Mouse (Mus musculus) embryo, embryonic 10 days (tissue): Measurements from ENCODE around the gene Olfr288.

Experiments
- DNase-seq: peaks from one replicate; pipeline ENCODE4 v3.0.0-alpha.2; 2015; ENCODE audit warnings: low spot score

The Olfr288 gene

DNA sequence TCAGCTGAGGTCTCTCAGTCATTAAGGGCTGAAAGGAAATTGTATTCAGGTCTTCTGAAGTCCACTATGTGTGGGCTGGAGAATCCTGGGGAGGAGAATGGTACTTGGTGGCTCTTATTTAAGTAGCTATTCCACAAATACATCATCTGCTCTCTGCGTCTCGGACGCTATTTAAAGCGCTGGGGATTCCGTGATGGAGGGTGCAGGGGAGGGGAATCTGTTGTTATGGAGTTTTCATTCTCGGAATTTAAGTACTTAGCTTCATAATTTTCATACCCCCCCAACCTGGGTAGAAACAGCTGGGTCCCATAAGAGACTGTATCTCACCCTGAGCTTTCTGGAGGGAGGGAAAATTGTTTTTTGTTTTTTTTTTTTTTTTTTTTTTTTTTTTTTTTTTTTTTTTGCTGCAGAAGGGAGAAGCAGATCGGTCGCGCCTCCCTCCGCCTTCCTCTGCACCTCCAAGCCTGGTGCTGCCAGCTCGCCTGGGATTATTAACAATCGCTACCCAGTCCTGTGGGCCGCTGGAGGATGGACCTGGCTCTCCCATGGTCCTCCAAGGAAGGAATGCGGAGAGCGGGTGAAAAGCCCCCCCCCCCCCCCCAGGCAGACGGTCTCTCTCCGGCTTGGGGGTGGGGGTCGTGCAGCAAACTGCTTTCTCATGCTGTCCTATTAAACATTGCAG is 28.2 kb downstream of the Olfr288 start, which contains the start of gene Ccdc184:
Gene Ccdc184, plus strand, starts transcription at position 196 of the 682 bp plus-strand sequence.
- peak; percentile 45 for DNase-seq

DNA sequence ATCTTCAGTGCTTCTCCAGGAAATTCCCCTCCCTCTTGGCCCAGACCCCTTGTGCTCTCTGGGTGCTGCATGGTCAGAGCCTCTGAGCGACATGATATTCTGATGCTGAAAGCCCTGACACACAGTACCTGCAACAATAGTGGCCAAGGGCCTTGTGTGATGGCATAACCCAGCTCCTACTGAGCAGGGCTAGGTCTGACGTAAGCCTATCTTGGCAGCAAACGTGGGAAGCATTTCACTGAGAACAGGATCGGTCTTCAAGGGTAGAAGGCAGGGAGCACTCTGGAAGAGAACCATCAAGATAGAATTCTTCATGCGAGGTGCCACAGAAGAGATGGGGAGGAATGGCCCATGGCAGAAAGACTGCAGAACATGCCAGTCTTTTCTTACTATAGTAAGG is 29.8 kb downstream of the Olfr288 start, which contains the start of gene Asb8:
Gene Asb8, minus strand, starts transcription at position 101 of the 400 bp plus-strand sequence.
- DNase-seq: no peak

DNA sequence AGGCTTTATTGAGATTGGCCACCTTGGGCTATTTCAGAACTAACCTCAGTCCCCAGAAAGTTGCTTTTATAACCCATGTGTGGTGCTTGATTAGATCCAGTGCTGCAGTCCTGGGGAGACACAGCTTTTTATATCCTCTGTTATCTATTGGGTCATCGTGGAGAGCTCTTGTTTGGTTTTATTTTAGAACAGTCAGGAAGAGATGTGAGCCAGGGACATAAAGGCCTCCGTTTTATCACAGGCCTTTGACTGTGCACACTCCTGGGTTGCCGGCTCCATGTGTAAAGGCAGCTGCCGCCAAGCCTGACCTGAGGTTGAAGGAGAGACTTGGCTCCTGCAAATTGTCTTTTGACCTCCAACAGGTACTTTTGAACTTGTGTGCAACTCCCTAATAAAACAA is 32.8 kb downstream of the Olfr288 start:
- DNase-seq: no peak

DNA sequence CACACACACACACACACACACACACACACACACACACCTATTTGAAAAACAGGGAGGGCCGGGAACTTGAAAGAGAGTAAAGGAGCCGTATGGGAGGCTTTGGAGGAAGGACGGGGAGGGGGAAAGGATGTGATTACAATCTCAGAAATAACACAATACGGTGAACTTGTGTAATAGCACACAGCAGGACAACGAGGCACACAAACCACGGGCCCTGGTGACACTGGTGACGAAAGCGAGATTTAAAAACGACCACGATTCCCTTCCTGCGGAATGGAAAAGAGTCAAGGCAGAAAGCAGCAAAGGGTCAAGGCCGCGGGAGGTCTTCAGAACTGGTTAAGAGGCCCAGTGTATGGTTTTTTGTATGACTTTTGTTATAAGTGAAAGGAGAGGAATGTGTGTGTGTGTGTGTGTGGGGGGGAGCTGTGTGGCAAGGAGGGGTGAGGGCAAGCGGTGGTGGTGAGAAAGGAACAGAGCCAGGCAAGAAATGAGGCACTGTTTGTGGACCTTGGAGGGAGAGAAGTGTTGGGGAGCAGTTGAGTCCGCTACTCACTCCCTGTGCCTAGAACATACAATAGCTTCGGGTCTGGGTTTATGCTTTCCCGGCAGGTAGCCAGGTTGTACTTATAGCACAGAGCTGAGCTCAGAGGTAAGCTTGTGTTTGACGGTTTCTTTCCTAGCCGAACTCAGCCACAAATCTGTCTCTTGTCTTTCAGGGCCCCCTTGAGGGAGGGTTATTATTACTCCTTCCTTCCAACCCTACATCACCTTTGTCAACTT is 34.1 kb downstream of the Olfr288 start:
- no peak for DNase-seq

DNA sequence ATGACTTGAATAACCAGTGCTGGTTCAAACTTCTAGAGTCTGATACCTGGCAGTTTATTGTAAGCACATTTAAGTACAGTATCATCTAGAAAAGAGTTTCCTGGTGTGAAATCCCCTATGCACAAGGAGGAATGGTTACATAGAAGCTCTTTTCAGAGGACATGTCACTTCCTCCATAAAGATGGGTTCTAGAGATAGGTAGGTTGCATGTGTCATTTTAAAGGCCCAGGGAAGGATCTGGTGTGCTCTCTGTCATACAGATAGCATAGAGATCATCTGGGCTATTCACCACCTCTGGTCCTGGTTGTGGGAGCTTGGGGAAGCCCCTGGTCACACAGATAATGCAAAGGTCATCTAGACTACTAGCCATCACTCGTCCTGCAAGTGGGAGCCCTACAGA is 38.1 kb downstream of the Olfr288 start:
- DNase-seq: no peak

DNA sequence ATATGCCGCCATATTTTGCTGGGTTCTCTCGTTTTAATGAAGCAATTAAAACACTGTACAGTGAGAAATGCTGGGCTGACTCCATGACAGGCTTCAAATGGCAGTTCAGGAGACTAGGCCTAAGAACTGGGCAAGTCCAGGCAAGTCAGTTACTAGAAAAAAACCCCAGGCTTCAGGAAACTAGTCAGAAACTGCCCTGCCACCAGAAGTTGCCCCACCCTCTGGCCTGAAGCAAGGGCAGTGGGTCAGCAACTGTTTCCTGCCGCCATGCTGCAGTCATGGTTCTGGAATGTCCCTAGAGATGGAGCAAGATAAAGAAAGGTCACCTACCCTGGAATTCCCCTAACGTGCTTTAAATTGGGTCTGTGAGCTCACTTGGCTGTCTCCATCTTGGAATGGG is 39.4 kb downstream of the Olfr288 start:
- peak; percentile 14 for DNase-seq

DNA sequence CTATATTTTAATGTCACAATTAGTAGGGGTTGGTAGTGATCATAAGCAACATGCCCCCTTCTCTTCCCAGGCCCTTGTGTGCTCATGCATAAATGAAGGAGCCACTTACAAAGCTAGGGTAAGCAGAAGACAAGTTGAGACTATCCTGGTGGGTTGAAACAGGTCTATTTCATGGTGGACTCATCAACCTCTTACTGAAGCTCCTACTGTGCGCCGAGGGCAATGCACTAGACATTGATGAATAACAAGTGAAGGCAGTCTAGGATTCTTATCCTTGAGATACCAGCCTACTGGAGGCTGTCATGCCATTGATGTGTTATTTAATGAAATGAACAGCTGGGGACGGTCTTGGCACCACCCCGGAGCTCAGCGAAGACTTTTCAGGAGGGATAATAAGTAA is 40.1 kb downstream of the Olfr288 start:
- DNase-seq: no peak

DNA sequence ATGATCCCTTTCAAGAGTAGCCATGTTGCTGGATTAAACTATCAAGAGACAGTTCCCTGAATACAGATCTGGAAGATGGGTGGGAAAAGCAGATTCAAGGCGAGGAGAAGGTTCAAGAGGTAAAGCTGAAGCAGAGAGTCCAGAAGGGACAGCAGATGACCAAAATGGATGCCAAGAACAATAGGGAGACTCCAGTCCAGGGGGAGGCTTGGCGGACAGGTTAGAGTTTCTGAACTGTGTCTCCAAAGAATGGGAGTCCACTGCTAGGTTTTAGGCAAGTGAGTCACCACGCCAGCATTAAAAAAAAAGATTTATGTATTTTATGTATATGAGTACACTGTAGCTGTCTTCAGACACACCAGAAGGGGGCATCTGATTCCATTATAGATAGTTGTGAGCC is 40.7 kb downstream of the Olfr288 start:
- no peak for DNase-seq

DNA sequence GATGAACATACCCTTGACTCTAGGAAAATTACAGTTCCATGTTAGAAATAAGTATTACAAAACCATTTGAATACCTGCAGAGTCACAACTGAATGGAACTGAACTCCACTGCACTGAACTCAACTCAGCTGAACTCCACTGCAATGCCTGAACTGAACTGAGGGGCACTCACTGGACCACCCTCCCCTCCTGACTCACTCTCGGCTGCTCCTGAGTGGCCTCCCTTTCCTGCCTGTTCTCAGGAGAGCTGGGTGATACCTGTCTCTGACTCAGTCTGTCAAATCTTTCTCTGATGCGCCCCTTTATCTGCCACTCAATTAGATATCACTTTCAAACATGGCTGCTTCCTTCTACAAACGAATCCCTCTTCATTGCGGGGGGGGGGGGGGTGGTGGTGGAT is 41.2 kb downstream of the Olfr288 start:
- no peak for DNase-seq

DNA sequence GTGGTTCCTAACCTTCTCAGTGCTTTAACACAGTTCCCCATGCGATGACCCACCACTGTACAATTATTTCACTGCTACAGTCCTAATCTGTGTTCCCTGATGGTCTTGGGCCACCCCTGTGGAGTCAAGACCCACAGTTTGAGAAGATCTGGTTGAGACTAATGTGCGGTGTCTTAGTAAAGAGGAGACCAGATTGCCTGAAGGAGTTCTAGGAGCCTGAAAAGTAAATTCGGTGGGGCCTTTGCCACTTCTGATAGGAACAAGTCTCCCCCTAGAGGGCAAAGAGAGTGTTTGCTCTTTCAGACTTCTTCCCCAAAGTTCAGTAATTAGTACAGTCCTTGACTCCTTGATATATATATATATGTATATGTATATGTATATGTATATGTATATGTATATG is 41.7 kb downstream of the Olfr288 start:
- DNase-seq: peak; percentile 83

DNA sequence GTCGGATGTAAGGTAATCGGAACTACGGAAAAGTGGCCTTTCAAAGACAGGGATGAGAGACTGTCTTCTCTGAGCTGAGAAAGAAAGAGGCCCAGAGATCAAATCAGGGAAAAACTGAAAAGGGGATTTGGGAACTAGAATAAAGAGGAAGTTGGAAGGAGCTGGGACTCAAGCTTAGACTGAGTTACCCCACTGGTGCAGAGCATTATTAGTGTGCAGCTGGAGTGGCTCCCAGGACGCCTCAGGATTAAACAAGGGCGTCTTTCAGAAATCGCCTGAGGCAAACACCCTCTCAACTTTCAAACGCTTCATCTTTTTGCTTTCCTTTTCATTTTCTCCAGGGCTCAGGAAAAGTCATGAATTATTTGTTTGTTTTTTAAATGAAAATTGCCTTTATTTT is 42.4 kb downstream of the Olfr288 start:
- DNase-seq: no peak

DNA sequence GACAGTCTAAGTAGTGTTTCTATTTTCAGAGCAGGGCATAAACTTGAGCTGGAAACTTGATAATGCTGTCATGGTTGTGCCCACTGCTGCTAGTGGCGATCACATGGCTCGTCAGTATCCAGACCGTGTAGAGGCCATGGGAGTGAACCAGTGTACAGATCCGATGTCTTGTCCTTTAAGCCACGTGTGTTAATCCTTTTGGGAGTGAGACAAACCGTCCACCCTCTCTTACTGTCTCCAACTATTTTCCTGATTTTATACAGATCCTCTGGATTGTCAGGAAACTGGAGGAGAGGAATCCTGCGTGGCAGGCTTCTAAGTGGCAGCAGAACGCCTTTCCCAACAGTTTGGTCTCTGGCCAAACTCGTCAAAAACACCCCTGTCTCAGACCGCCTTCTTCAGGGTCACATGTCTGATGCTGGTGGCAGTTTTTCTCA is 46.2 kb downstream of the Olfr288 start:
- DNase-seq: no peak

DNA sequence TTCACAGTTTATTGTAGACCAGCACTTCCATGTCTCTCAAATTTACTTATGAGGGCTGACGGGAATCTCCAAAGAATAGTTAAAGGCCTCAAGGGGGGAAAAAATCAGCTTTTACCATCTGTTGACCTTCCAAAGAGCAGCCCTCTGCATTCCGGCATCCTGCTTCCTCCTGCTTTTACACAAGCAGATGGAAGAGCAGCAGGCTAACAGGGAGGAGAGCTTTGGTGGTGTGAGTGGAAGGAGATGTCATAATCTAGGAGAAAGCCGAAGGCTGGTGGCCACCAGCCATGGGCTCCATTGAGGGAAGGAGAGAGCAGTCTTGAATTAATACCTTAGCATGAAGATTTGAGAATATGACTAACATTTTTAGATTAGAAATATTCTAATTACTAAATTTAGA is 47.0 kb downstream of the Olfr288 start:
- DNase-seq: no peak

DNA sequence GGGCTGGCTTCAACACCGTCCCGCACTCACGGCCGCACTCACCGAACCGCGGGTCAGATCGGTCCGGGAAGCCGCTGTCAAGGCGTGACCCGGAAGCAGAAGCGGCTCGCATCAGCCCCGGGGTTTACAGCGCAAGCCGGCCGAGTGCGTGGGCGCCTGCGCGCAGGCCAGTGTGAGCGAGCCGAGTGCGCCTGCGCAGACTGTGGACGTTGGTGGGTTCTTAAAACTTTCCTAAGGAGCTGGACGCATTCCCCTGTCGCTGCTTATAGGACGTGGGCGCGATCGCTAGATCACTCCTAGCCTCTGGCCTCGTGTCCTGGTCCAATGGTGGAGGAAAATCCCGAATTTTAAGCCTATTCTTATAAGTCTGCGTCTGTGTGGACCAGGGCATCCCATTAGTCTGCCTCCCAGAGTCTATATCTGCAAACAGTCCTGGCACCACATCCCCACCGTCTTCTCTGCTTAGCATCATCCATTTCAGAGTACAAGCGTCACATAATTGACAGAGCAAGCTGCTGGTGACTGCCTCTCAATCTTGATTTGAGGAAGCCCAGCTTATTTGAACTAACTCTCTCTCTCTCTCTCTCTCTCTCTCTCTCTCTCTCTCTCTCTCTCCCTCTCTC is 49.7 kb downstream of the Olfr288 start:
- peak; percentile 98 for DNase-seq

DNA sequence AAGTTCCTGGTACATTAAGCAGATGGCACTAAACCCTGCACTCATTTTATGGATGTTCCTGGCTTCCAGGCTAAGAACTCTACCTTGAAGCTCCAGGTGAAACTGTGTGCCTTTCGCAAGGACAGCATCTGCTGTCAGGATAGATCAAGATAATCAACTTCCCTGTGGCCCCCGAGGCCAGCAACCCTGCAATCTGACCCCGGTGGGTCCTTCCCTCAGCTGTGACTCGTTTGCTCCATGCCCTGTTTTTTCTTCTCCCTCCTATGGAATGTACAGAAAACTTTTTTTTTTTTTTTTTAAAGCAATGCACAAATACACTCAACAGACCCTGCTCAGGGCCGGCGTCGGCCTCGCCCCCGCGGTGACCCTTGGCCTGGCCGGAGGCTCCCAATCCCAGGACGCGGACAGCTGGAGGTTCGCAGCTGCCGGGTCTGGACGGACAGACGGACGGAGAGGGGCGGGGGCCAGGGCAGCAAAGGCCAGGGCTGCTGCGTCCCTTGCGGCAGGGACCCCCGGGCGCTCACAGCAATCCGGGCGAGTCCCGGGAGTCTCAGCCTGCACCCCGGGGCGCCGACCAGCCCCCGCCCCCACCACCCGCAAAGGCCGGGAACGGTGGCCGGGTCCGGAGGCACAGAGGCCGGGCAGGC is 50.4 kb downstream of the Olfr288 start:
- peak; percentile 61 for DNase-seq

DNA sequence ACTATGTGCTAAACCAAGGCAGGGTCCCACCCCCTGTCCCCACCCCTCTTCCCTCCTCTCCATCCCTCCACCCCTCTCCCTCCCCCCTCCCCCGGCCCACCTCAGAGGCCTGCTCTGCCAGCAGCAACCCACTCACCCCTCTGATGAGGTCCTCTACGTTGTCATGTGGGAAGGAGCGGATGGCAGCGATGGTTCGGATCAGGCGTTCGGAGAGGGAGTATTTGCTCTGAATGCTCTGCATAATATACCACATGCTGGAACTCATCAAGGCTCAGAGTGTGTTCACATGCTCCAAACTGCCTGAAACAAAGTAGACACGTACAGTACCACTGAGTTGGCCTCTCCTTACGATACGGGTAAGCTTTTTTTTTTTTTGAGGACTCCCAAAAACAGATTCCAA is 52.8 kb downstream of the Olfr288 start:
- no peak for DNase-seq

DNA sequence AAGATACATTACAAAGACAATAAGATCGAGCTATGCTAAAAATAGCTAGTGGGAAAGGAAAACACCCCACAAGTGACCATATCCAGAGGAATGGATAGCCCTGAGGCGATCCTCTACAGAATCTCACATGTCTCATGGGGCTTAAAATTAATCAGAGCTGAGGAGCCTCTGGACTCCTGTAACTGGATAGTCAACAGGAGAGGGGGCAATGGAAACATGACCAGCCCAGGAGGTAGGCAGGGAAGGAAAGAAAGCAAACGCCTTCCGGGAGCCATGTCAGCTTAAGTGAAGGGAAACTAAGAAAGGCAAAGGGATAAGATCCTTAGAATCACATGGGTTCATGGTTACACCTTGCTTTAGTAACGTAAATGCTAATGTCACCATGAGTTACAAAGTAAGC is 54.5 kb downstream of the Olfr288 start:
- DNase-seq: no peak

DNA sequence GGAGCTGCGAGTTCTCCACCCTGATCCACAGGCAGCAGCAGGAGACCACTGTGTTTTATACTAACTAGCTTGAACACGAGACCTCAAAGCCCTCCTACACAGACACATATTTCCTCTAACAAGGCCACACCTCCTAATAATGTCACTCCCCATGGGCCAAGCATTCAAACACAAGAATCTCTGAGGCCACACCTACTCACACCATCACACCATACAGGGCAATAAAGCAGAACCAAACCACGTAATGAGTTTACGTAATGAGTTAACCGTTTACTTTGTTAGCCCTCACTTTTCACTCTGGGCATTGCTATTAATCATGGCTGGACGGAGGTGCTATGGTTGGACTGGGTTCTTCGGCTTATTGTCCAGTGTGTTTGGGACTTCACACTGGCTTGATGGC is 55.6 kb downstream of the Olfr288 start:
- DNase-seq: no peak

DNA sequence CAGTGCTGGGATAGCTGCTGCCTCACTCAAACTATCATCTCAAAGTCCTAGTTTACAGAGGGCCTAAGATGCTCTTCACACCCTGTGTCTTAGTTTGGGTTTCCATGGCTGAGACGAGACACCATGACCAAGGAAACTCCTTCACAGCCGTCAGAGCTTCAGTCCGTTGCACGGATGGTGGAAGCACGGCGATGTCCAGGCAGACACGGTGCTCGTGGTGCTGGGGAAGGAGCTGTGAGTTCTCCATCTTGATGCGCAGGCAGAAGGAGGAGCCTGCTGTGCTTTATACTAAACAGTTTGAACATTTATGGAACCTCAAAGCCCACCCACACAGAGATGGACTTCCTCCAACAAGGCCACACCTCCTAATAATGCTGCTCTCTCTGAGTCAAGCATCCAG is 58.5 kb downstream of the Olfr288 start:
- DNase-seq: no peak
